Mouse (Mus musculus): ENCODE measurements around the gene Epb42. TPM values are rescaled to one million over a fixed set of nuclear protein-coding genes. Genes with fewer than 3 reads are reported as not detected.

Epb42 gene
- 0.09 and 0.28 TPM in 2 replicates for polyA plus RNA-seq (2012; rRNA removed)

GRCm38 (mm10) chr2:121036733-121037341, at the start of gene Epb42:
Gene Epb42 (minus strand): TSS chr2:121037072.

GRCm38 (mm10) chr2:121085480-121086185, 48.8 kb upstream of the Epb42 start, which contains the start of gene Tgm5:
Gene Tgm5 (minus strand): TSS chr2:121085841.

DNA sequence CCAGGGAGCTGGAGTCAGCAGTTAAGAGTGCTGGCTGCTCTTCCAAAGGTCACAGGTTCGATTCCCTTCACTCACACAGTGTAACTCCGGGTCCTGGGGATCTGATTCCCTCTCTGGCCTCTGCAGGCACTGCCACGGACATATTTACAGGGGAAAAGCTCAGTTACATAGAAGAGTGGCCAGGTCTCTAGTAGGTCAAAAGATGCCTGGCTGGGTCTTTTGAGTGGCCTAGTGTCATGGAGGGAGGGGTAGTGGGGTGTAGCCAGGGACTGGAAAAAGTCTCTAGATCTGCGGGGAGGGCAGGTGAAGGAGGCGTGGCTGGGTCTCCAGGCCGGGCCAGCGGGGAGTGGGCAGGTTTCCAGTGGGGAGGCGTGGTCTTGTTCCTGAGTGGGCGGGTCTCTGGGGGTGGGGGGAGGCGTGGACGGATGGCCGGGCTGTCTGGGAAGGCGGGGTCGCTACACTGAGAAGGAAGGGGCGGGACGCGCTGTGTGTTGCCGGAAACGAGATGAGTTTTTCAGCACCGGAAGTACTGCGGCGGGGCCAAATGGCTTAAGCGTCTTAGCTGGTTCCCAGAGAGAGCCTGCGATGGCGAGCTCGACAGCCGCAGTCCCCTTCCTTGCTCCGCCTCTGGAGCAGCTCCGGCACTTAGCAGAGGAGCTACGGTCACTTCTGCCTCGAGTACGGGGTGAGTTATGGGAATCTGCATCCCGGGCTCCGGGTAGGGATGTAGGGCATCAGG, 28.8 kb downstream of the Epb42 start, which contains the start of gene Ccndbp1:
TSS of gene Ccndbp1 (plus strand) at position 479 of the 739 bp plus-strand sequence.

GRCm38 (mm10) chr2:120976990-120977925, 59.6 kb downstream of the Epb42 start, which contains the start of gene Tmem62:
Gene Tmem62 (plus strand): TSS chr2:120977017.

GRCm38 (mm10) chr2:120970559-120971080, 66.3 kb downstream of the Epb42 start, which contains the start of gene Ubr1:
Gene Ubr1 (minus strand): TSS chr2:120970715.

Other genes with a start within 250 kb of the Epb42 start
- gene Cdan1, start 186.9 kb downstream of the Epb42 start, polyA plus RNA-seq (2012; rRNA removed), result 38.8 and 53.5 TPM in 2 replicates
- gene Ttbk2, start 186.5 kb downstream of the Epb42 start, polyA plus RNA-seq (2012; rRNA removed), result 4.9 and 5.1 TPM in 2 replicates
- 38.9 and 39.3 TPM in 2 replicates for gene Ubr1, start 66.4 kb downstream of the Epb42 start, polyA plus RNA-seq (2012; rRNA removed)
- gene Tmem62, start 60.1 kb downstream of the Epb42 start, polyA plus RNA-seq (2012; rRNA removed), result 6.1 and 6.5 TPM in 2 replicates
- 11.6 and 15.0 TPM in 2 replicates for gene Ccndbp1, start 28.7 kb downstream of the Epb42 start, polyA plus RNA-seq (2012; rRNA removed)
- gene Tgm5, start 48.8 kb upstream of the Epb42 start, polyA plus RNA-seq (2012; rRNA removed), result 0.05 TPM in 1 of 2 replicates, not detected in the other
- 0.12 TPM in 1 of 2 replicates, not detected in the other for gene Tgm7, start 72.7 kb upstream of the Epb42 start, polyA plus RNA-seq (2012; rRNA removed)
- 3.1 and 8.3 TPM in 2 replicates for gene Adal, start 103.4 kb upstream of the Epb42 start, polyA plus RNA-seq (2012; rRNA removed)
- gene Lcmt2, start 103.6 kb upstream of the Epb42 start, polyA plus RNA-seq (2012; rRNA removed), result 14.1 and 18.8 TPM in 2 replicates
- gene Tubgcp4, start 133.6 kb upstream of the Epb42 start, polyA plus RNA-seq (2012; rRNA removed), result 33.2 and 35.6 TPM in 2 replicates
- gene Zscan29, start 134.1 kb upstream of the Epb42 start, polyA plus RNA-seq (2012; rRNA removed), result 2.4 and 3.1 TPM in 2 replicates
- gene Trp53bp1, start 234.3 kb upstream of the Epb42 start, polyA plus RNA-seq (2012; rRNA removed), result 56.6 and 57.0 TPM in 2 replicates